In the genomic region with DNA sequence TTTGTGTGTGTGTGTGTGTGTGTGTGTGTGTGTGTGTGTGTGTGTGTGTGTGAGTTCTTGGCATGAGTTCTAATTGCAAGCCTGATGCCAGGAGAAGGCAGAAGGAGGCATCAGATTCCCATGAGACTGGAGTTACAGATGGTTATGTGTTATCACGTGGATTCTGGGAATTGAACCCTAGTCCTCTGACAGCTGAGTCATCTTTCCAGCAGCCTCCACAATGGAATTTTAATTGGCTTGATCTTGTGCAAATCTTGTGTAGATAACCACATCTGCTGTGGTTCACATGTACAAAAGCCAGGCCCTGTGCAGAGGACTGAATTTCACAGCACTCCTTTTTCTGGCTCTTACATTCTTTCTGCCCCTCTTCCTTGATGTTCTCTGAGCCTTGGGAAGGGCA, we compare ENCODE assay signal across 32 mouse cellular contexts.
DNase-seq lines count a peak whose midpoint lies in the region; ATAC-seq lines count a peak whose summit lies in the region.
"Had no signal": no experiment of that assay in that cellular context is flagged by ENCODE, and none has a peak within 500 bp of the region (broad histone marks: within the 10 kb centered on the region; RNA-seq: fewer than 3 reads in every experiment).

No protein-coding gene starts in this region.

- no peaks in the 10 kb centered on the region for H3K4me1 ChIP-seq in forebrain, embryonic 11.5 days (replicated peaks; ENCODE audit: control insufficient read depth, insufficient read depth, low read length)
- no peaks in the 10 kb centered on the region for H3K4me1 ChIP-seq in forebrain, embryonic 12.5 days
- H3K4me1 ChIP-seq: embryonic facial prominence, embryonic 15.5 days; heart, embryonic 12.5 days; heart, embryonic 15.5 days had no signal

- peak; percentile 4 for DNase-seq in forebrain, embryonic 11.5 days (ENCODE audit: low spot score)
- DNase-seq in 3T3-L1 (ENCODE audit: low read depth, low spot score): peak; percentile 82
- peak; percentile 31 for DNase-seq in MN1 (ENCODE audit: low spot score)
- DNase-seq in adipocyte (ENCODE audit: low spot score): peak; percentile 15
- no peak for DNase-seq in lung, postnatal 4 days
- no peak for DNase-seq in left cerebral cortex, adult 8-10 months (ENCODE audit: low spot score in 2 of 2)
- no peak for DNase-seq in frontal cortex, postnatal 25 days (ENCODE audit: low spot score in 2 of 2)
- DNase-seq: adrenal gland, adult 2 months; adrenal gland, postnatal 14 days; cerebellum, adult 11-12 months; cerebellum, adult 8-10 months; cerebellum, postnatal 10 days; cerebellum, postnatal 36 days; embryo, embryonic 11 days; gastrocnemius, adult 2 months; gastrocnemius, postnatal 14 days; heart, adult 18-20 months; heart, postnatal 10 days; heart, postnatal 36 days; kidney, adult 18-20 months; kidney, adult 9 months had no signal

- H3K36me3 ChIP-seq in forebrain, embryonic 11.5 days (ENCODE audit: control insufficient read depth, insufficient read depth, low read length): no peaks in the 10 kb centered on the region
- no peaks in the 10 kb centered on the region for H3K36me3 ChIP-seq in forebrain, embryonic 12.5 days (replicated peaks)
- H3K36me3 ChIP-seq: embryonic facial prominence, embryonic 15.5 days; heart, embryonic 12.5 days; heart, embryonic 15.5 days had no signal

- no peaks in the 10 kb centered on the region for H3K27me3 ChIP-seq in forebrain, embryonic 11.5 days (ENCODE audit: control insufficient read depth, insufficient read depth, low read length)
- no peaks in the 10 kb centered on the region for H3K27me3 ChIP-seq in forebrain, embryonic 12.5 days
- H3K27me3 ChIP-seq: embryonic facial prominence, embryonic 15.5 days; heart, embryonic 12.5 days; heart, embryonic 15.5 days had no signal

- 78% methylated on average over 1 of the region's 1 CpGs for WGBS in forebrain, embryonic 11.5 days
- 80% methylated on average over 1 of the region's 1 CpGs for WGBS in forebrain, embryonic 12.5 days

- H3K27ac ChIP-seq in forebrain, embryonic 11.5 days (ENCODE audit: low read depth, low read length): no peak overlapping the region
- H3K27ac ChIP-seq in forebrain, embryonic 12.5 days: no peak overlapping the region
- H3K27ac ChIP-seq: embryonic facial prominence, embryonic 15.5 days; gastrocnemius, adult 2 months; heart, embryonic 15.5 days; hindbrain, embryonic 14.5 days; hindbrain, postnatal 0 days had no signal

- no peak overlapping the region for H3K4me2 ChIP-seq in forebrain, embryonic 11.5 days (ENCODE audit: low read depth, low read length, severe bottlenecking)
- no peak overlapping the region for H3K4me2 ChIP-seq in forebrain, embryonic 12.5 days
- H3K4me2 ChIP-seq: embryonic facial prominence, embryonic 15.5 days; heart, embryonic 12.5 days; heart, embryonic 15.5 days; hindbrain, embryonic 14.5 days had no signal

- no peak for ATAC-seq in forebrain, embryonic 11.5 days (replicated peaks; ENCODE audit: low FRiP score)
- no peak for ATAC-seq in forebrain, embryonic 12.5 days (ENCODE audit: low FRiP score)
- ATAC-seq: activated CD4-positive, CD25-positive, alpha-beta regulatory T cell, adult 4 months; forebrain, embryonic 16.5 days; hindbrain, postnatal 0 days; inflammation-experienced regulatory T-cells, adult 6 months; intestine, embryonic 16.5 days had no signal

- H3K9ac ChIP-seq in forebrain, embryonic 11.5 days (ENCODE audit: low read length): no peak overlapping the region
- no peak overlapping the region for H3K9ac ChIP-seq in forebrain, embryonic 12.5 days
- H3K9ac ChIP-seq: embryonic facial prominence, embryonic 15.5 days; heart, embryonic 12.5 days; heart, embryonic 15.5 days; hindbrain, embryonic 14.5 days had no signal

- H3K9me3 ChIP-seq in forebrain, embryonic 11.5 days (ENCODE audit: control insufficient read depth, low read length): no peaks in the 10 kb centered on the region
- H3K9me3 ChIP-seq in forebrain, embryonic 12.5 days: no peaks in the 10 kb centered on the region
- H3K9me3 ChIP-seq: embryonic facial prominence, embryonic 15.5 days; heart, embryonic 12.5 days; heart, embryonic 15.5 days had no signal

- H3K4me3 ChIP-seq in forebrain, embryonic 11.5 days (ENCODE audit: low read depth, low read length): no peak overlapping the region
- H3K4me3 ChIP-seq in forebrain, embryonic 12.5 days (replicated peaks): no peak overlapping the region
- H3K4me3 ChIP-seq: embryonic facial prominence, embryonic 15.5 days; erythroblast, embryonic 14.5 days; gastrocnemius, adult 2 months; heart, embryonic 12.5 days; heart, embryonic 15.5 days had no signal

Comparison
In these comparisons a context has a peak if more than half of its experiments do, and no peak if none do; other contexts are left out.
1. DNase-seq: peak in forebrain, embryonic 11.5 days (single experiment), 3T3-L1 (single experiment), MN1 (single experiment) and adipocyte (single experiment); none in lung, postnatal 4 days (0 of 2), left cerebral cortex, adult 8-10 months (0 of 2) and frontal cortex, postnatal 25 days (0 of 2).